Mouse (Mus musculus): ENCODE results near the gene Igfbp7. TPM values are rescaled to one million over a fixed set of nuclear protein-coding genes. Genes with fewer than 3 reads are reported as not detected.

Igfbp7 gene
- polyA plus RNA-seq, 2 experiments, result 100 to 102 TPM

DNA sequence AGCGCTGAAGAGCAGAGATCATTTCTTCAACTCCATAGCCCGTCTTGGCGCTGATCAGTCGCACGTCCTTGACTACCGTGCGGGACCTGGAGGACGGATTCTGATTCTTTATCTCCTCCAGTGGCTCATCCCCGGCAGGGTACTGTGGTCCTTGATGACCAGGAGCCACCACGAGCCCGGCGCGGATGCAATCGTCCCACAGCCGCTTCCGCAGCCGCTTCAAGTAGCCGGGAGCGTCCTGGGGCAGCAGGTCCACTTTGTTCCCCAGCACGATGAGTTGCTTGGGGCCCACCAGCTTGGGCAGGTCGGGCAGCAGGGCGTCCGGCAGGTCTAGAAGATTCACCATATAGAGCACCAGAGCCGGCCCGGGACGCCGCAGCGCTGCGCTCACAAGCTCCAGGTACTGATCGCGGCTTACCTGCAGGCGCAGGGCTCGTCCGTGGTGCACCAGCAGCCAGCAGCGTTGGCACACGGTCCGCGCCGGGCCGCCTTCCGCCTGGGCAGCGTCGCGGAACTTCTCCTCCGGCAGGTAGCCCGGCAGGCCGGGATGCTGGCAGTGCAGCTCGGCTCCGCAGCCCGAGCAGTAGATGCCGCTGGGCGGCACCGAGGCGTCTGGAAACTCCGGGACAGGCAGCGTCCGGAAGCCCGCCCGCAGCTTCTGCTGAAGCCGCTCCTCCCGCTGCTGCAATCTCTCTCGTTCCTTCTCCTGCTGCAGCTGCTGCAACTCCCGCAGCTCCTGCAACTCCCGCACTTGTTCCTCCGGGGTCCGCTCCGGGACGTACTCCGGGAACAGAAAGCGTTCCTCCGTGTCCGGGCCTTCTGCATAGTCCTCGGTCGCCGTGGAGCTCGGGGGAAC, 98.6 kb downstream of the Igfbp7 start:
- WGBS, result under 1% methylated on average over 62 of the region's 76 CpGs
- DNase-seq (ENCODE audit: low spot score), result peak; percentile 44
- no peak for TF ChIP-seq POLR2A (IDR thresholded peaks at IDR 0.05; ENCODE audit: borderline replicate concordance, extremely low read depth, insufficient read depth, insufficient read length)
- H3K4me2 ChIP-seq (replicated peaks; ENCODE audit: low read depth, low read length, severe bottlenecking), result peak overlapping the region; percentile 99
- H3K27me3 ChIP-seq (ENCODE audit: control insufficient read depth, insufficient read depth, low read length), result no peaks in the 10 kb centered on the region
- peaks cover 23% of the 10 kb centered on the region for H3K4me1 ChIP-seq (ENCODE audit: control insufficient read depth, insufficient read depth, low read length)
- no peaks in the 10 kb centered on the region for H3K9me3 ChIP-seq (ENCODE audit: control insufficient read depth, low read length)
- H3K4me3 ChIP-seq (replicated peaks; ENCODE audit: low read length), result peak overlapping the region; percentile 87
- peak overlapping the region; percentile 84 for H3K9ac ChIP-seq (ENCODE audit: low read depth, low read length, severe bottlenecking)
- ATAC-seq (ENCODE audit: low FRiP score, low read depth), result no peak
- H3K36me3 ChIP-seq (ENCODE audit: control insufficient read depth, insufficient read depth, low read length), result peaks cover 34% of the 10 kb centered on the region
- H3K27ac ChIP-seq (replicated peaks; ENCODE audit: low read depth, low read length), result no peak overlapping the region

DNA sequence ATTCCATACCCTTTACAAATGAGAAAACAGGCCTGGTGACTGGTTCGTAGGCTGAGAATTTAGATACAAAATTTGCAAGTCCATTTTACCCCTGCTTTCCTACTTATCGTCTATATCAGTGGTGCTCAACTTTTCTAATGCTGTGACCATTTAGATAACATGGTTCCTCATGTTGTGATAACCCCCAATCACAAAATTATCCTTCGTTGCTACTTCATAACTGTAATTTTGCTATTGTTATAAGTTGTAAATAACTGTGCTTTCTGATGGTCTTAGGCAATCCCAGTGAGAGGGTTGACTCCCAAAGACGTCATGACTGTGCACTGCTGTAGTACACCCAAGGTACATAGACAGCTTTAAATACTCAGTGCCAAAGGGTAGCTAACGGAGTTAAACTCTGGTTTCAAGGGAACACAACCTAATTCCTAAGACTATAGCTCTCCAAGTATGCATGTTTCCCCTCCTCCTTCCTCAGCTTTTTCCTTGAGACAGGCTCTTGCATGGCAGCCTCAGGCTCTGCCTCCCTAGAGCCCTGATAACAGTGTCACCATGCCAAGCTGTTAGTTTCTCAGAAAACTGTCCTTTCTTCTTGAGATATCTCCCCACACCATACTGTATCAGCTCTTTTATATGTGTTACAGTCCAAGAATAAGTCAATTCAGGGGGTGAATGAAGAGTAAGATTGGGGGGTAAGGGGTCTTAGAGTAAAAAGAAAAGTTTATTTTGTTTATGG, 99.9 kb downstream of the Igfbp7 start:
- 78% methylated on average over 5 of the region's 5 CpGs for WGBS
- peaks cover 29% of the 10 kb centered on the region for H3K36me3 ChIP-seq (ENCODE audit: control insufficient read depth, insufficient read depth, low read length)
- no peak for DNase-seq (ENCODE audit: low spot score)

DNA sequence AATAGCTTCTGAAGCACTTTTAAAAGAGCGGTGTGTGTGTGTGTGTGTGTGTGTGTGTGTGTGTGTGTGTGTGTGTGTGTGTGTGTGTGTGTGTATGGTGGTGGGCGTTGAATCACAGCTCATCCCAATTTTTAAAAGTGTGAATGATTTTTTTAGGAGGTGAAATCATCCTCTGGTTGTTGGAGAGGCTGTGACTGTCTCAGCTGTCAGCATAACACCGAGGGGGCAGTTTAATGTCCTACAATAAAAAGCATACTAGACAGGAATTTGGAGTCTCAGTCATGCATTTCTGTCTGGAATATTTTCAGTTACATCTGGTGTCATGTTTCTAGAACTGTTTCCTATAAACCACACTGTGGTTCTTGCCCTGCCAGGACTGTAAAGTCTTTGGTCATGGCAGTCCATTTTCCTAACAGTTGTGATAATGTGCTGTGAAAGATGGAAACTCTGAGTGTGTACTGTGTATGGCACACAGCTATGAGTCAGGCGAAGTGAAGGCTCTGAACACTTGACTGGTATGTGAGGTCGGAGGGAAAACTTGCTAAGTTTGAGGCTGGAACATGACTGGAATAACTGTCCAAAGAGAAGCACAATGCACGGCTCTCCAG, 106.4 kb downstream of the Igfbp7 start:
- Histone ChIP-seq H3K27ac (replicated peaks; ENCODE audit: low read depth, low read length) (no peak overlapping the region), H3K9ac (ENCODE audit: low read depth, low read length, severe bottlenecking) (no peak overlapping the region), H3K4me2 (replicated peaks; ENCODE audit: low read depth, low read length, severe bottlenecking) (no peak overlapping the region), H3K36me3 (ENCODE audit: control insufficient read depth, insufficient read depth, low read length) (peaks cover 54% of the 10 kb centered on the region), H3K4me1 (ENCODE audit: control insufficient read depth, insufficient read depth, low read length) (no peaks in the 10 kb centered on the region), H3K4me3 (replicated peaks; ENCODE audit: low read length) (no peak overlapping the region), H3K27me3 (ENCODE audit: control insufficient read depth, insufficient read depth, low read length) (no peaks in the 10 kb centered on the region), H3K9me3 (ENCODE audit: control insufficient read depth, low read length) (no peaks in the 10 kb centered on the region)
- ATAC-seq (ENCODE audit: low FRiP score, low read depth) (peak; percentile 77), DNase-seq (ENCODE audit: low spot score) (peak; percentile 26)
- no peak for TF ChIP-seq POLR2A (IDR thresholded peaks at IDR 0.05; ENCODE audit: borderline replicate concordance, extremely low read depth, insufficient read depth, insufficient read length)
- WGBS, result 76% methylated on average over 6 of the region's 6 CpGs

More for the DNA sequence above, 99.9 kb downstream of the Igfbp7 start:
- no peak for TF ChIP-seq POLR2A (IDR thresholded peaks at IDR 0.05; ENCODE audit: borderline replicate concordance, extremely low read depth, insufficient read depth, insufficient read length)
- peak overlapping the region; percentile 99 for H3K4me2 ChIP-seq (replicated peaks; ENCODE audit: low read depth, low read length, severe bottlenecking)
- H3K9me3 ChIP-seq (ENCODE audit: control insufficient read depth, low read length), result no peaks in the 10 kb centered on the region
- H3K4me1 ChIP-seq (ENCODE audit: control insufficient read depth, insufficient read depth, low read length), result peaks cover 23% of the 10 kb centered on the region
- ATAC-seq (ENCODE audit: low FRiP score, low read depth), result no peak
- H3K9ac ChIP-seq (ENCODE audit: low read depth, low read length, severe bottlenecking), result no peak overlapping the region
- H3K27me3 ChIP-seq (ENCODE audit: control insufficient read depth, insufficient read depth, low read length), result no peaks in the 10 kb centered on the region
- H3K4me3 ChIP-seq (replicated peaks; ENCODE audit: low read length), result peak overlapping the region; percentile 87
- no peak overlapping the region for H3K27ac ChIP-seq (replicated peaks; ENCODE audit: low read depth, low read length)

DNA sequence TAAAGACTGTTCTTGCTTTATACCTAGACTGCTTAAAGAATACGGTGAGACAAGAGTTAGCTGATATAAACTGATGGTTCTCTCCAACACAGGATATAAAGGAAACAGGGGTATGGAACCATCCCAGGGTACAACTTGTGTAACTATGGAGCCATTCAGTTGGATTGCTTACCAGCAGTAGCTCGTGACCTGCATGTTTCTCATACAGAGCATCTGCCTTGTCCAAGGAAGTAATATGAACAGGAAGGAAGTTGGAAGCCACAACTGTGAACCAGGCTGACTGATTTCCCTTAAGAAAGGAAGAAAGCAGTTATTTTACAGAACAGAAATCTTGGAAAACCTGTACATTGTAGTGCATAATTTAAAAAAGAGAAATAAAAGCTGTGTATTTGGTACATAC, 108.4 kb downstream of the Igfbp7 start:
- WGBS, result 93% methylated on average over 2 of the region's 2 CpGs
- H3K9ac ChIP-seq (ENCODE audit: low read depth, low read length, severe bottlenecking), result no peak overlapping the region
- DNase-seq (ENCODE audit: low spot score), result no peak

More for the DNA sequence above, 108.4 kb downstream of the Igfbp7 start:
- Histone ChIP-seq H3K9me3 (ENCODE audit: control insufficient read depth, low read length) (no peaks in the 10 kb centered on the region), H3K4me3 (replicated peaks; ENCODE audit: low read length) (no peak overlapping the region), H3K27me3 (ENCODE audit: control insufficient read depth, insufficient read depth, low read length) (no peaks in the 10 kb centered on the region), H3K4me1 (ENCODE audit: control insufficient read depth, insufficient read depth, low read length) (no peaks in the 10 kb centered on the region), H3K4me2 (replicated peaks; ENCODE audit: low read depth, low read length, severe bottlenecking) (no peak overlapping the region), H3K36me3 (ENCODE audit: control insufficient read depth, insufficient read depth, low read length) (peaks cover 56% of the 10 kb centered on the region), H3K27ac (replicated peaks; ENCODE audit: low read depth, low read length) (no peak overlapping the region)
- no peak for TF ChIP-seq POLR2A (IDR thresholded peaks at IDR 0.05; ENCODE audit: borderline replicate concordance, extremely low read depth, insufficient read depth, insufficient read length)
- no peak for ATAC-seq (ENCODE audit: low FRiP score, low read depth)

Other genes starting within 250 kb of the Igfbp7 start
- 4.6 TPM in 2 replicates for gene Spink2, start 196.6 kb downstream of the Igfbp7 start, polyA plus RNA-seq (2012; rRNA removed)
- gene Spink2, start 196.6 kb downstream of the Igfbp7 start, polyA plus RNA-seq (2014; fragmentation: Nextera tagmentation; extraction: Ambion mirVana), result 3.7 and 3.8 TPM in 2 replicates
- 27.9 and 28.2 TPM in 2 replicates for gene Rest, start 142.6 kb downstream of the Igfbp7 start, polyA plus RNA-seq (2012; rRNA removed)
- gene Rest, start 142.6 kb downstream of the Igfbp7 start, polyA plus RNA-seq (2014; fragmentation: Nextera tagmentation; extraction: Ambion mirVana), result 47.0 and 58.2 TPM in 2 replicates
- gene Noa1, start 98.0 kb downstream of the Igfbp7 start, polyA plus RNA-seq (2012; rRNA removed), result 19.2 and 19.6 TPM in 2 replicates
- 23.7 and 25.9 TPM in 2 replicates for gene Noa1, start 98.0 kb downstream of the Igfbp7 start, polyA plus RNA-seq (2014; fragmentation: Nextera tagmentation; extraction: Ambion mirVana)
- 37.7 and 44.8 TPM in 2 replicates for gene Polr2b, start 97.9 kb downstream of the Igfbp7 start, polyA plus RNA-seq (2012; rRNA removed)
- 56.6 and 61.0 TPM in 2 replicates for gene Polr2b, start 97.9 kb downstream of the Igfbp7 start, polyA plus RNA-seq (2014; fragmentation: Nextera tagmentation; extraction: Ambion mirVana)